Mouse (Mus musculus) CH12.LX (cell line): Measurements from ENCODE around the gene Gm45716.

Experiments
- CTCF ChIP-seq, 2 experiments: IDR thresholded peaks in 1 of 2; conservative IDR thresholded peaks in 1 of 2; 2 replicates each; pipeline ENCODE4 v1.5.1; 2011 to 2012; ENCODE audit warnings: low read depth in 2 of 2, low read length in 2 of 2, improper control_type of control experiment in 1 of 2, inconsistent platforms in 1 of 2, mild to moderate bottlenecking in 1 of 2, moderate library complexity in 1 of 2
- EP300 ChIP-seq: IDR thresholded peaks from 2 replicates; pipeline ENCODE4 v1.6.1; 2011; ENCODE audit warnings: low read length, improper control_type of control experiment
- JUND ChIP-seq: conservative IDR thresholded peaks from 2 replicates; pipeline ENCODE4 v1.6.1; 2011; ENCODE audit warnings: low read depth, low read length, improper control_type of control experiment
- MEF2A ChIP-seq: IDR thresholded peaks from 2 replicates; pipeline ENCODE4 v1.6.1; 2014; ENCODE audit warnings: low read depth, mild to moderate bottlenecking, inconsistent platforms, low read length, improper control_type of control experiment, borderline replicate concordance
- NRF1 ChIP-seq: IDR thresholded peaks from 2 replicates; pipeline ENCODE4 v1.6.1; 2014; ENCODE audit warnings: low read depth, mild to moderate bottlenecking, inconsistent platforms, low read length, improper control_type of control experiment, moderate library complexity
- PAX5 ChIP-seq: IDR thresholded peaks from 2 replicates; pipeline ENCODE4 v1.6.1; 2012; ENCODE audit warnings: low read length, inconsistent platforms, mixed read lengths
- POLR2A ChIP-seq: IDR thresholded peaks from 2 replicates; pipeline ENCODE4 v1.6.1; 2011; ENCODE audit warnings: low read depth, mild to moderate bottlenecking, improper control_type of control experiment, low read length
- POLR2AphosphoS2 ChIP-seq: IDR thresholded peaks from 2 replicates; pipeline ENCODE4 v1.6.1; 2011; ENCODE audit warnings: low read depth, low read length, improper control_type of control experiment
- ZNF384 ChIP-seq: IDR thresholded peaks from 2 replicates; pipeline ENCODE4 v1.6.1; 2012; ENCODE audit warnings: low read depth, low read length, improper control_type of control experiment, inconsistent platforms

- TF ChIP-seq POLR2A = no peak
- no peak for TF ChIP-seq POLR2AphosphoS2
- no peak for TF ChIP-seq JUND
- no peak for TF ChIP-seq CTCF (conservative IDR thresholded peaks at IDR 0.05 in 1 of 2, IDR thresholded peaks at IDR 0.05 in 1 of 2; ENCODE audit: low read depth in 2 of 2, low read length in 2 of 2)
- no peak for TF ChIP-seq EP300
- no peak for TF ChIP-seq ZNF384
- TF ChIP-seq PAX5 = no peak
- no peak for TF ChIP-seq NRF1
- no peak for TF ChIP-seq MEF2A
These were observed 26.8 kb downstream of the Gm45716 start for GRCm38 (mm10) chr11:90214246-90214645.
